In genomic region chr1:58585373-58586170, GRCm38 (mm10) we compare ENCODE assay signal across 8 mouse cellular contexts. TPM values are rescaled to one million over a fixed set of nuclear protein-coding genes. Genes with fewer than 3 reads are reported as not detected.
A peak's percentile ranks its signal among the peaks of the same experiment; 100 is the strongest.
DNase-seq lines count a peak whose midpoint lies in the region; ATAC-seq and TF ChIP-seq lines count a peak whose summit lies in the region.

No protein-coding gene starts in this region.

- H3K27me3 ChIP-seq in kidney, embryonic 14.5 days (ENCODE audit: control insufficient read depth, insufficient read depth, low read length), result no peaks in the 10 kb centered on the region
- no peaks in the 10 kb centered on the region for H3K27me3 ChIP-seq in heart, postnatal 0 days (ENCODE audit: control insufficient read depth, insufficient read depth, low read length)
- H3K27me3 ChIP-seq in limb, embryonic 14.5 days (ENCODE audit: control insufficient read depth, insufficient read depth, low read length), result no peaks in the 10 kb centered on the region
- H3K27me3 ChIP-seq in midbrain, postnatal 0 days (ENCODE audit: insufficient read depth, low read length), result no peaks in the 10 kb centered on the region

- peak; percentile 81 for ATAC-seq in kidney, embryonic 14.5 days (ENCODE audit: low FRiP score, low TSS enrichment)
- ATAC-seq in heart, postnatal 0 days (ENCODE audit: insufficient read depth, low read depth), result peak; percentile 28; the same call in 1 of the 2 replicates
- peak; percentile 66 for ATAC-seq in limb, embryonic 14.5 days (ENCODE audit: low FRiP score, low read depth)
- ATAC-seq in midbrain, postnatal 0 days (ENCODE audit: low FRiP score), result peak; percentile 64

- peaks cover 6% of the 10 kb centered on the region; the same call in 1 of the 2 replicates for H3K4me1 ChIP-seq in kidney, embryonic 14.5 days (ENCODE audit: control insufficient read depth, insufficient read depth, low read length)
- peaks cover 13% of the 10 kb centered on the region for H3K4me1 ChIP-seq in heart, postnatal 0 days (ENCODE audit: control insufficient read depth, insufficient read depth)
- H3K4me1 ChIP-seq in limb, embryonic 14.5 days (ENCODE audit: control insufficient read depth, insufficient read depth, low read length), result peaks cover 13% of the 10 kb centered on the region
- H3K4me1 ChIP-seq in midbrain, postnatal 0 days (ENCODE audit: insufficient read depth, low read length), result peaks cover 6% of the 10 kb centered on the region; the same call in 1 of the 2 replicates

- no peaks in the 10 kb centered on the region; the same call in 1 of the 2 replicates for H3K36me3 ChIP-seq in kidney, embryonic 14.5 days (ENCODE audit: control insufficient read depth, insufficient read depth, low read length)
- no peaks in the 10 kb centered on the region for H3K36me3 ChIP-seq in heart, postnatal 0 days (replicated peaks; ENCODE audit: control insufficient read depth, insufficient read depth, low read length)
- H3K36me3 ChIP-seq in limb, embryonic 14.5 days (ENCODE audit: control insufficient read depth, insufficient read depth, low read length), result no peaks in the 10 kb centered on the region
- H3K36me3 ChIP-seq in midbrain, postnatal 0 days (ENCODE audit: insufficient read depth, low read length), result no peaks in the 10 kb centered on the region

- H3K9me3 ChIP-seq in kidney, embryonic 14.5 days (ENCODE audit: control insufficient read depth, low read length), result no peaks in the 10 kb centered on the region
- H3K9me3 ChIP-seq in heart, postnatal 0 days (replicated peaks; ENCODE audit: control insufficient read depth, low read length), result no peaks in the 10 kb centered on the region
- H3K9me3 ChIP-seq in limb, embryonic 14.5 days (ENCODE audit: control insufficient read depth, low read length), result no peaks in the 10 kb centered on the region
- H3K9me3 ChIP-seq in midbrain, postnatal 0 days (ENCODE audit: low read length), result no peaks in the 10 kb centered on the region

- no peak for DNase-seq in kidney, postnatal 10 days
- DNase-seq in ES-CJ7 (ENCODE audit: low read depth, low spot score), result peak; percentile 21
- peak; percentile 52 for DNase-seq in cerebellum, adult 8-10 months
- no peak for DNase-seq in heart, postnatal 0 days (ENCODE audit: low spot score)
- no peak for DNase-seq in limb, embryonic 14.5 days (ENCODE audit: low spot score)
- DNase-seq in midbrain, postnatal 0 days (ENCODE audit: low spot score), result no peak
- DNase-seq in ovary, postnatal 10 days (ENCODE audit: low spot score), result no peak

- no peak for TF ChIP-seq CTCF in heart, postnatal 0 days (IDR thresholded peaks at IDR 0.05; ENCODE audit: low read depth)
- TF ChIP-seq CTCF in midbrain, postnatal 0 days (IDR thresholded peaks at IDR 0.05), result no peak

- no peak for TF ChIP-seq EP300 in heart, postnatal 0 days (IDR thresholded peaks at IDR 0.05; ENCODE audit: low read depth)

- peak overlapping the region; percentile 86 for H3K4me3 ChIP-seq in kidney, embryonic 14.5 days (ENCODE audit: low read length)
- H3K4me3 ChIP-seq in heart, postnatal 0 days (ENCODE audit: low read depth, low read length), result peak overlapping the region; percentile 85
- H3K4me3 ChIP-seq in limb, embryonic 14.5 days (replicated peaks; ENCODE audit: low read length), result peak overlapping the region; percentile 78
- H3K4me3 ChIP-seq in midbrain, postnatal 0 days (ENCODE audit: low read depth, low read length), result peak overlapping the region; percentile 78

- peak overlapping the region; percentile 85 for H3K4me2 ChIP-seq in kidney, embryonic 14.5 days (replicated peaks; ENCODE audit: low read depth, low read length)
- peak overlapping the region; percentile 95 for H3K4me2 ChIP-seq in heart, postnatal 0 days (ENCODE audit: low read depth, low read length)
- H3K4me2 ChIP-seq in limb, embryonic 14.5 days (replicated peaks; ENCODE audit: low read depth, low read length, severe bottlenecking), result peak overlapping the region; percentile 82
- H3K4me2 ChIP-seq in midbrain, postnatal 0 days (ENCODE audit: low read depth, low read length, poor library complexity, severe bottlenecking), result peak overlapping the region; percentile 79

- WGBS in kidney, embryonic 14.5 days, result 6% methylated on average over 36 of the region's 36 CpGs
- WGBS in heart, postnatal 0 days, result 3% methylated on average over 34 of the region's 36 CpGs
- 6% methylated on average over 35 of the region's 36 CpGs for WGBS in limb, embryonic 14.5 days
- WGBS in midbrain, postnatal 0 days, result 6% methylated on average over 35 of the region's 36 CpGs

- H3K9ac ChIP-seq in kidney, embryonic 14.5 days (ENCODE audit: low read depth, low read length), result peak overlapping the region; percentile 89
- peak overlapping the region; percentile 87 for H3K9ac ChIP-seq in heart, postnatal 0 days (replicated peaks; ENCODE audit: low read depth, low read length)
- peak overlapping the region; percentile 77 for H3K9ac ChIP-seq in limb, embryonic 14.5 days (ENCODE audit: low read depth, low read length, severe bottlenecking)
- peak overlapping the region; percentile 94 for H3K9ac ChIP-seq in midbrain, postnatal 0 days (replicated peaks; ENCODE audit: low read length, poor library complexity, severe bottlenecking)

- no peak for TF ChIP-seq POLR2A in limb, embryonic 14.5 days (IDR thresholded peaks at IDR 0.05; ENCODE audit: borderline replicate concordance, extremely low read depth, insufficient read depth, insufficient read length)

- no peak overlapping the region for H3K27ac ChIP-seq in kidney, embryonic 14.5 days (ENCODE audit: low read depth, low read length)
- peak overlapping the region; percentile 65 for H3K27ac ChIP-seq in heart, postnatal 0 days (ENCODE audit: low read depth)
- 0 out of 2 replicates have a peak overlapping the region, but pooled peaks have one; percentile 71 for H3K27ac ChIP-seq in limb, embryonic 14.5 days (replicated peaks; ENCODE audit: low read depth, low read length)
- peak overlapping the region; percentile 87 for H3K27ac ChIP-seq in midbrain, postnatal 0 days (ENCODE audit: low read depth, low read length)

RNA-seq across cellular contexts. Expression of gene Fam126b, which starts 0.6 kb away (rescaled TPM):
- 6.1 and 9.6 TPM in 2 replicates for polyA plus RNA-seq in kidney, embryonic 14.5 days (2014; fragmentation: Nextera tagmentation; extraction: Ambion mirVana)
- 5.1 and 5.7 TPM in 2 replicates for total RNA-seq in heart, postnatal 0 days (2014; rRNA removed; ENCODE audit: low replicate concordance)
- polyA plus RNA-seq in heart, postnatal 0 days (2015; fragmentation: Nextera tagmentation; extraction: Ambion mirVana), result 3.0 and 3.1 TPM in 2 replicates
- polyA plus RNA-seq in limb, embryonic 14.5 days (2012; rRNA removed), result 3.1 and 3.2 TPM in 2 replicates
- polyA plus RNA-seq in limb, embryonic 14.5 days (2014; fragmentation: Nextera tagmentation; extraction: Ambion mirVana), result 7.2 and 8.9 TPM in 2 replicates
- 18.1 and 23.6 TPM in 2 replicates for total RNA-seq in midbrain, postnatal 0 days (2014; rRNA removed)
- polyA plus RNA-seq in midbrain, postnatal 0 days (2015; fragmentation: Nextera tagmentation; extraction: Ambion mirVana), result 9.8 and 11.7 TPM in 2 replicates

RNA-seq across cellular contexts. Expression of gene Ndufb3, which starts 0.6 kb away (rescaled TPM):
- 174 and 250 TPM in 2 replicates for polyA plus RNA-seq in kidney, embryonic 14.5 days (2014; fragmentation: Nextera tagmentation; extraction: Ambion mirVana)
- total RNA-seq in heart, postnatal 0 days (2014; rRNA removed; ENCODE audit: low replicate concordance), result 78.1 and 132 TPM in 2 replicates
- 432 and 454 TPM in 2 replicates for polyA plus RNA-seq in heart, postnatal 0 days (2015; fragmentation: Nextera tagmentation; extraction: Ambion mirVana)
- 97.4 and 136 TPM in 2 replicates for polyA plus RNA-seq in limb, embryonic 14.5 days (2012; rRNA removed)
- 149 and 164 TPM in 2 replicates for polyA plus RNA-seq in limb, embryonic 14.5 days (2014; fragmentation: Nextera tagmentation; extraction: Ambion mirVana)
- 87.1 and 89.2 TPM in 2 replicates for total RNA-seq in midbrain, postnatal 0 days (2014; rRNA removed)
- 204 and 212 TPM in 2 replicates for polyA plus RNA-seq in midbrain, postnatal 0 days (2015; fragmentation: Nextera tagmentation; extraction: Ambion mirVana)

Comparison
In these comparisons a context has a peak if more than half of its experiments do, and no peak if none do; other contexts are left out.
1. ATAC-seq: peak in every context shown above with its lines; median percentile 81 in kidney, embryonic 14.5 days; 66 in limb, embryonic 14.5 days; 64 in midbrain, postnatal 0 days; 28 in heart, postnatal 0 days.
2. DNase-seq: peak in ES-CJ7 (single experiment) and cerebellum, adult 8-10 months (single experiment); none in kidney, postnatal 10 days (single experiment), heart, postnatal 0 days (single experiment), limb, embryonic 14.5 days (single experiment), midbrain, postnatal 0 days (single experiment) and ovary, postnatal 10 days (single experiment).
3. Peak in every context shown above with its lines, with median percentiles within 50 percentile points of each other: H3K4me2 ChIP-seq, H3K4me3 ChIP-seq and H3K9ac ChIP-seq.